Mouse (Mus musculus): ENCODE results near the gene Tex19.1. TPM values are rescaled to one million over a fixed set of nuclear protein-coding genes. Genes with fewer than 3 reads are reported as not detected.

Tex19.1 gene
- polyA plus RNA-seq, 1 experiment from 2014 or later, result not detected

GRCm38 (mm10) chr11:121154203-121154602 lies 8.3 kb downstream of the Tex19.1 start:
- Histone ChIP-seq H3K27me3 (peaks cover 35% of the 10 kb centered on the region), H3K36me3 (ENCODE audit: poor library complexity, severe bottlenecking) (no peaks in the 10 kb centered on the region), H3K9me3 (replicated peaks) (no peaks in the 10 kb centered on the region), H3K4me1 (peaks cover 17% of the 10 kb centered on the region), H3K9ac (no peak overlapping the region), H3K4me3 (no peak overlapping the region), H3K27ac (no peak overlapping the region), H3K4me2 (no peak overlapping the region)
- ATAC-seq, result no peak
- 14% methylated on average over 4 of the region's 4 CpGs for WGBS

- Histone ChIP-seq H3K27me3 (peaks cover 35% of the 10 kb centered on the region), H3K4me1 (peaks cover 17% of the 10 kb centered on the region), H3K4me2 (peak overlapping the region; percentile 72), H3K4me3 (peak overlapping the region; percentile 38), H3K27ac (no peak overlapping the region), H3K36me3 (ENCODE audit: poor library complexity, severe bottlenecking) (no peaks in the 10 kb centered on the region), H3K9me3 (replicated peaks) (no peaks in the 10 kb centered on the region), H3K9ac (peak overlapping the region; percentile 51; the same call in 1 of the 2 replicates)
- no peak for ATAC-seq
- WGBS, result under 1% methylated on average over 45 of the region's 45 CpGs
These were observed 10.5 kb downstream of the Tex19.1 start for GRCm38 (mm10) chr11:121156411-121156891.

- Histone ChIP-seq H3K27ac (no peak within 1 kb of the TSS), H3K27me3 (peaks cover 32% of the 10 kb centered on the region), H3K36me3 (ENCODE audit: poor library complexity, severe bottlenecking) (no peaks in the 10 kb centered on the region), H3K9ac (no peak within 1 kb of the TSS), H3K9me3 (replicated peaks) (no peaks in the 10 kb centered on the region), H3K4me1 (peaks cover 12% of the 10 kb centered on the region), H3K4me2 (no peak within 1 kb of the TSS), H3K4me3 (no peak within 1 kb of the TSS)
- 86% methylated on average over 5 of the region's 5 CpGs for WGBS
- no peak for ATAC-seq
These were observed 14.0 kb downstream of the Tex19.1 start, which contains the start of gene Uts2r for GRCm38 (mm10) chr11:121159971-121160370. Gene Uts2r, plus strand, starts transcription at chr11:121160271.

- Histone ChIP-seq H3K27me3 (peaks cover 24% of the 10 kb centered on the region), H3K9me3 (replicated peaks) (no peaks in the 10 kb centered on the region), H3K9ac (no peak overlapping the region), H3K4me3 (no peak overlapping the region), H3K4me2 (no peak overlapping the region), H3K36me3 (ENCODE audit: poor library complexity, severe bottlenecking) (no peaks in the 10 kb centered on the region), H3K27ac (no peak overlapping the region), H3K4me1 (peaks cover 12% of the 10 kb centered on the region)
- ATAC-seq, result no peak
- WGBS, result 94% methylated on average over 26 of the region's 26 CpGs
These were observed 14.8 kb downstream of the Tex19.1 start for GRCm38 (mm10) chr11:121160636-121161346.

- Histone ChIP-seq H3K36me3 (ENCODE audit: poor library complexity, severe bottlenecking) (no peaks in the 10 kb centered on the region), H3K4me1 (no peaks in the 10 kb centered on the region), H3K27me3 (no peaks in the 10 kb centered on the region; the same call in 1 of the 2 replicates), H3K9ac (no peak overlapping the region), H3K9me3 (replicated peaks) (no peaks in the 10 kb centered on the region), H3K27ac (no peak overlapping the region), H3K4me3 (no peak overlapping the region), H3K4me2 (no peak overlapping the region)
- ATAC-seq, result no peak
- WGBS, result 85% methylated on average over 4 of the region's 4 CpGs
These were observed 17.8 kb downstream of the Tex19.1 start for GRCm38 (mm10) chr11:121163751-121164150.

GRCm38 (mm10) chr11:121173203-121173602 lies 27.3 kb downstream of the Tex19.1 start:
- 80% methylated on average over 5 of the region's 5 CpGs for WGBS
- Histone ChIP-seq H3K27ac (no peak overlapping the region), H3K4me2 (no peak overlapping the region), H3K9me3 (replicated peaks) (no peaks in the 10 kb centered on the region), H3K4me1 (peaks cover 20% of the 10 kb centered on the region), H3K36me3 (ENCODE audit: poor library complexity, severe bottlenecking) (no peaks in the 10 kb centered on the region), H3K27me3 (no peaks in the 10 kb centered on the region), H3K4me3 (no peak overlapping the region), H3K9ac (no peak overlapping the region)
- ATAC-seq, result no peak

- Histone ChIP-seq H3K4me2 (no peak overlapping the region), H3K36me3 (ENCODE audit: poor library complexity, severe bottlenecking) (no peaks in the 10 kb centered on the region), H3K4me3 (no peak overlapping the region), H3K9ac (no peak overlapping the region), H3K27me3 (no peaks in the 10 kb centered on the region), H3K9me3 (replicated peaks) (no peaks in the 10 kb centered on the region), H3K4me1 (peaks cover 20% of the 10 kb centered on the region), H3K27ac (no peak overlapping the region)
- 36% methylated on average over 3 of the region's 3 CpGs for WGBS
- no peak for ATAC-seq
These were observed 28.3 kb downstream of the Tex19.1 start for GRCm38 (mm10) chr11:121174234-121174633.

- Histone ChIP-seq H3K4me3 (no peak overlapping the region), H3K27me3 (no peaks in the 10 kb centered on the region), H3K9me3 (replicated peaks) (no peaks in the 10 kb centered on the region), H3K36me3 (ENCODE audit: poor library complexity, severe bottlenecking) (peaks cover 8% of the 10 kb centered on the region; the same call in 1 of the 2 replicates), H3K27ac (no peak overlapping the region), H3K9ac (no peak overlapping the region), H3K4me2 (no peak overlapping the region), H3K4me1 (peaks cover 20% of the 10 kb centered on the region)
- 58% methylated on average over 12 of the region's 12 CpGs for WGBS
- ATAC-seq, result 0 out of 2 replicates have a peak, but pooled peaks have one; percentile 36
These were observed 30.6 kb downstream of the Tex19.1 start for GRCm38 (mm10) chr11:121176285-121177270.

- no peaks in the 10 kb centered on the region for H3K9me3 ChIP-seq (replicated peaks)
- no peaks in the 10 kb centered on the region for H3K27me3 ChIP-seq
- no peak overlapping the region for H3K27ac ChIP-seq
- H3K4me2 ChIP-seq, result no peak overlapping the region
- no peak for ATAC-seq
- WGBS, result 95% methylated on average over 3 of the region's 3 CpGs
- H3K36me3 ChIP-seq (ENCODE audit: poor library complexity, severe bottlenecking), result peaks cover 12% of the 10 kb centered on the region; the same call in 1 of the 2 replicates
- H3K4me3 ChIP-seq, result no peak overlapping the region
- no peak overlapping the region for H3K9ac ChIP-seq
- H3K4me1 ChIP-seq, result no peaks in the 10 kb centered on the region
These were observed 43.7 kb downstream of the Tex19.1 start for GRCm38 (mm10) chr11:121189681-121190080.

- no peak for ATAC-seq
- no peak overlapping the region for H3K4me2 ChIP-seq
- H3K9ac ChIP-seq, result no peak overlapping the region
- H3K36me3 ChIP-seq (ENCODE audit: poor library complexity, severe bottlenecking), result 0 out of 2 replicates have a peak, but pooled peaks cover 14% of the 10 kb centered on the region
- no peaks in the 10 kb centered on the region for H3K27me3 ChIP-seq
- no peaks in the 10 kb centered on the region for H3K9me3 ChIP-seq (replicated peaks)
- 74% methylated on average over 2 of the region's 2 CpGs for WGBS
- H3K27ac ChIP-seq, result no peak overlapping the region
- H3K4me3 ChIP-seq, result no peak overlapping the region
- H3K4me1 ChIP-seq, result no peaks in the 10 kb centered on the region
These were observed 46.8 kb downstream of the Tex19.1 start for GRCm38 (mm10) chr11:121192742-121193141.

GRCm38 (mm10) chr11:121193415-121193814 lies 47.5 kb downstream of the Tex19.1 start:
- Histone ChIP-seq H3K4me1 (no peaks in the 10 kb centered on the region), H3K4me2 (no peak overlapping the region), H3K27ac (no peak overlapping the region), H3K27me3 (no peaks in the 10 kb centered on the region), H3K9me3 (replicated peaks) (no peaks in the 10 kb centered on the region), H3K4me3 (no peak overlapping the region), H3K9ac (no peak overlapping the region), H3K36me3 (ENCODE audit: poor library complexity, severe bottlenecking) (0 out of 2 replicates have a peak, but pooled peaks cover 14% of the 10 kb centered on the region)
- WGBS, result 91% methylated on average over 3 of the region's 3 CpGs
- ATAC-seq, result no peak
